Mouse (Mus musculus): ENCODE results near the gene Il1rl2.
A peak's percentile ranks its signal among the peaks of the same experiment; 100 is the strongest.
"Not testable (repeated sequence)": the region's sequence is repeated elsewhere in the genome, so short reads cannot be mapped to it uniquely, and the experiment has no call there.

Gene Il1rl2

DNA sequence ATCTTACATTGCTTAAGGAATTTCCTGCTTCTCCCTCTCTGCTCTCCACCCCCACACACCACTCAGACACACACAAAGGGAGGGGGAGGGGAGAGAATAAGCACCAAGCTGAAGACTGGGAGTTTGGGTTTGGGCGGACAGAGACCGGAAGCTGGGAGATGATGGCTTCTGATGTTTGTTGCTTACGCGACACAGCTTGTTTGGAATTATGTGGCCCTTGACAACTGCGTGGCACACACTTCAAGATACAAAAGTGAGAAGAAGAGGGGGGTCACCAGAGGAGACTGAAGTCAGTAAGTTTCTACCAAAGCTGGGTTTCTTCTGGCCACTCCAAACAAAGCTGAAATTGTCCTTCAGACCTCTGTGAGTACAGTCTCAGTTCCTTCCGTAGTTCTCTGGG lies at the start of gene Il1rl2:
Gene Il1rl2 (plus strand): TSS at position 154 of the 400 bp plus-strand sequence.
- no peak for DNase-seq (ENCODE audit: low read depth)

DNA sequence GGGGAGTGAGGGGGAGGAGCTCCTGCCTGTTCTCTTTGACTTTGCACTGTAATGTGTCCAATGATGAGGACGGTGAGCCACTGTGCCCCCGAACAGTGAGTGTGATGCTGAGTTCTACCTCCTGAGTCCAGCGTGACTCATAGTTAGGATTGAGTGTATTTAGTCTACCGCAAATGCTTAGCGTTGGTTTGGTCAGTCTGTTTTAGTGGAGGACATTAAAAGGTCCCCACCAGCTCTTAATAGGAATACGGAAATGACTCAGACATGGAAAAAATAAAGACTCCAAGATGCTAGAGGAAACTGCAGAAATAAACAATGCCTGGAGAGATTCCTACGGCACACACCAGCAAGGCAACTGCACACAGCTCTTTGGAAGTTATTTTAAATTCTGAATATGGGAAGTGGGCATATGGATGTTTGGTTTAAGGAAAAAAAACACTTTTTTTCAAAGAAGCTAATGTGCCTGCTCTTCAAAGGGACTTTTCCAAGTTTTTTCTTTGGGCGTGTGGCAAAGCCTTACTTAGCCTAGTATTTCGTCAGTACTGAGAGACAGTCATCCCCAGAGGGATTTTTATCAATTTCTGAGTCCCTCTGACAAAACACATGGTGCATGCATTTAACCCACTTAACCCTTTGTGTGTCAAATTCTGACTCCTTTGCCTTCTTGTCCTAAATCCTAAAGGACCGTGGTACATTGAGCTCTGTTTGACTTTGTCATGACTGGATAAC lies 49.0 kb upstream of the Il1rl2 start:
- no peak for DNase-seq (ENCODE audit: low read depth)

DNA sequence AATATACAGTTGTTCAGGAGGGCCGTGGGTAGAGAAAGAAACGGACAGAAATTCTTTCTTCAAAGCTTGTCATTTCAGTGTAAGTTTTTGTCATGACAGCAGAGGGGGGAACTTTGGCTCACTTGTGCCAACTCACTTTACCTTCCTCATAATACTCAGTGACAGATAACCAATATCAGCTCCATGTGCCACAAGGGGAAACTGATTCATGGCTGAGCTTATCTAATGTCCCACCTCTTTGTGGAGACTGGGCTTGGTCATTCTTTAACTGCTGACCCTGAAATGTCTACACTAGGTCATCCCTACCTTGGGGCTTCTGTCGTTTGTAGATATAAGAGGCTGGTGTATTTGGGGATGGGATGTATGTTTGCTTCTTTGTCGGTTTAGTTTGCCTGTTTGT lies 46.5 kb upstream of the Il1rl2 start:
- no peak for DNase-seq (ENCODE audit: low read depth)

DNA sequence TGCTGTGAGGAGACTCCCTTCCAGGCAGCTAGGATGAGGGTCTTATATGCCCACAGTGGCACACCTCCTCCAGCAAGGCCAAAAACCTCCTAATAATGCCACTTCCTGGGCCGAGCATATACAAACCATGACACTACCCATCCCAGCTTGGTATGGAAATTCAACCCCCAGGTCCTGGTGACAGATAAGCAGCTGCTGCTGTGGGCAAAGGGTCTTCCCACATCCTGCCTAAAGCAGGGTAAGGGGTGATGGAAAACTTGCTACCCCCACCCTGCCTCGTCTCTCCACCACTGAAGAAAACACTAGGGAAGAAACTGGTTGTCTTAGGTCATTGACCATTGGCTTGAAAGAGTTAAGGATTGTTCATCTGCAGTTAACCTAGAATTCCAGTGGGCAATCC lies 45.7 kb upstream of the Il1rl2 start:
- DNase-seq (ENCODE audit: low read depth), result no peak

DNA sequence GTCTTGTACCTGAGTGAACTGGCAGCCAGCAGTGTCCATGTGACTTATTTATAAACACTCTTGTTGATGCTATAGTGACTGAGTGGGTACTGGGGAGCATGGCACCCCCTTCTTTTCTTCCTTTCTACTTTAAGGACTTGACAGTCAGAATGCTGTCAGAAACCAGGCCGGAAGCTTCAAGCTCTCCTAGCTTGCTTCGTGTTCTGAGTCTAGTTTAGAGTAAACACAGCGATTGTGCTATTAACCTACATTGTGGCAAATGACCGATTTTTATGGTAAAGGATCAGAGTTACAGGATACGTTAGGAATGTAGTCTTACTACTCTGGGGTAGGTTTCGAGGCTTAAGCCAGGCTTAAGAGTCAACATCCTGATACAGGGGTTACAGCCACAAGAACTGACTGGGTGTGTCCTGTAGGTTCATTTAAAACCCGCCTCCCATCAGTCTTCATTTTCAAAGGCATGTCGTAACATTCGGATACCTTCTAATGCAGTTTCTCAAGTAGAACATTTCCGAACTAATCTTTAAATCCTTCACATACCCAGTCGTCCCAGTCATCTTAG lies 45.1 kb upstream of the Il1rl2 start:
- no peak for DNase-seq (ENCODE audit: low read depth)

DNA sequence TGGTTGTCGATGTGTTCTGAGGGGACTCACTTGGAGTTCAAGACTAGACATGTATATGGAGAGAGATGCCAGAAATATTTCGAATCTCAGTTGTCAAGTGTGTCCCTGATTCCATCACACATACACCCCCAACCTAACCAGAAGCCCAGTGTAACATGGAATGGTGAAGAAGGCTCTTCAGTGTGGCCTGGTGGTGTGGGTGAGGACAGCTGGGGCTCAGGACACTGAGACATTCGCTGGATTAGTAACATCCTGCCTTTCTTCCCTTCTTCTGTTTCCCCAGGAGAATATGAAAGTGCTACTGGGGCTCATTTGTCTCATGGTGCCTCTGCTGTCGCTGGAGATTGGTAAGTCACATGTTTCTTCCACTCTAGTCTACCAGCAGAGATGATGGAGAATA lies 42.5 kb upstream of the Il1rl2 start:
- DNase-seq (ENCODE audit: low read depth), result no peak

DNA sequence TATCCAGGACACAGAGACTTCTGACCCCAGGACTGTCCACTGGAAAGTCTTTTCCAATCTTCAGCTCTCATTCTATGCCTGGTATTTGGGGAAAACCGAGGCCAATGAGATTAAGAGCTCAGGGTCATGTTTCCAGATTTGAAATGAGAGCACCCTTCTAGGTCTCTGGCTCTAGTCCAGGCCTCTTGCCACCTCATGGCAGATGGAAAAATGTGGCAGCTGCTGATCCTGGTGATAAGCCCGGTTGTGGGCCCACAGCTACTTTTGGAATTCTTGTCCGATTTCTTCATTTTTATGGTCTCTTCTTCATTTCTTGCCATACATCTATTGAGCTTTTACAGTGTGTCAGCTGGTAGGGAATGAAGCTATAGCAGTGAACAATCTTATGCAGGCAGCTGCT lies 42.0 kb upstream of the Il1rl2 start:
- DNase-seq (ENCODE audit: low read depth), result no peak

DNA sequence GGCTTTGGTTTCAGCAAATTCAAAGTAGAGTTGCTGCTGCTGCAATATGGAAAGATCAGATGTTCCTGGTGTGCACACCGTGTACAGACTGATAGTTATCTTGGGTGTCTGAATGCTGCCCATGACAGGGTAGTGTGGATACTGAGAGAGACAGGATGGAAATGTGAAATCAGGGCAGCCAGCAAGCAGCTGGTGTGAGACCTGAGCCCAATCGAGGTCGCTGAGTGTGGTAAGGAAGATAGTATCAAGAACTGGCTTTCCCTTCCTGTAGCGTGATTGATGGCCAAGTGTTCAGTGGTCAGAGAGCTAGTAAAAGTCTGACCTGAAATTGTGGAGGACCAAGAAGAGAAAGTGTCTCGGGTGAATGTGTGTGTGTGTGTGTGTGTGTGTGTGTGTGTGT lies 40.4 kb upstream of the Il1rl2 start:
- DNase-seq (ENCODE audit: low read depth), result peak; percentile 55

DNA sequence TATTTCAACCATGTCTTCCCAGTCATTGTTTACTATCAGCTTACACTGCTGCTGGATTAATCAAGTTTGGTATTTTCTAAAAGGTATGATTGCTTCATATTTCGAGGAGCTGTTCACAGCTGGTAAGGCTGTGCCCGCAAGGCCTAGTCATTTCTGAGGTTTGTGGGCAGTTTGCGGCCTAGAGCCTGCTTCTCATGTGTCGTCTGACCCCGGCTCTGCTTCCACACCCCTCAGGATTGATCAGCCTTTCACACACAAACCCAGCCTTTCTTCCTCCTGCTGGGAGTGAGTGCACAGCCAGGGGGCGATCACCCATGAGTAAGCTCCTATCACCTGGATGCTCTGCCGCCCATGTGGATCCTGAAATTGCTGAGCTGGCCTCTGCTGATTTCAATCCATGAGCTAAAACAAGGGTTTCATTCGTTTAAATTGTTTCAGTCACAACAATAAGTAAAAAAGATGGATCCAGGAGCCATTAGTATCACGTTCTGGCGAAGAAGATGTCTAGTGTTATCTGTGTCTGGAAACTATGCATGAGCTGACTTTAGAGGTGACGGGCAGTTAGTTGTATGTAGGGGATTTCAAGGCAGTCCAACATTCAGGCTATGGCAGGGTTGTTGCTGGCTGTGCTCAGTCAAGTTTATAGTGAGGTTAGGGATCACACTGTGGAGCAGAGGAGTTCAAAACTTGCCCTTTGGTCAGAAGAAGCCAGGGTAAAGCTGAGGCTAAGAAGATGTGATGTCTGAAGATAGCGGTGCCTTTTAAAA lies 33.7 kb upstream of the Il1rl2 start:
- peak; percentile 54 for DNase-seq (ENCODE audit: low read depth)

DNA sequence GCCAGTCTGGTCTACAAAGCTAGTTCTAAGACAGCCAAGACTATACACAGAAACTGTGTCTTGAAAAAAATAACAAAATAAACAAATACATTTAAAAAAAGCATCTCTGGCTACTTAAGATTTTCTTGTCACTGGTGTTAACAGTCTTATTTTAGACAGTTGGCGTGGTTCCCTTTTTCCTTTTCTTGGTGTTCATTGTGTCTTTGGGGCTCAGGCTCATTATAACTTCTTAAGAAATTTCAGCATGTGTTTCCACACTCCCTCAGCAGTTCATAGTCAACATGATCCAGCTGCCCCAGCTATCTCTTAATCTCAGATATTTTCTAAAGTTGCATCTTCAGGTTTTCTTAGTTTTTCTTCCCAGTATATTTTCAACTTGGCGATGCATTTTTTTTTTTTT lies 32.2 kb upstream of the Il1rl2 start:
- DNase-seq (ENCODE audit: low read depth), result no peak

DNA sequence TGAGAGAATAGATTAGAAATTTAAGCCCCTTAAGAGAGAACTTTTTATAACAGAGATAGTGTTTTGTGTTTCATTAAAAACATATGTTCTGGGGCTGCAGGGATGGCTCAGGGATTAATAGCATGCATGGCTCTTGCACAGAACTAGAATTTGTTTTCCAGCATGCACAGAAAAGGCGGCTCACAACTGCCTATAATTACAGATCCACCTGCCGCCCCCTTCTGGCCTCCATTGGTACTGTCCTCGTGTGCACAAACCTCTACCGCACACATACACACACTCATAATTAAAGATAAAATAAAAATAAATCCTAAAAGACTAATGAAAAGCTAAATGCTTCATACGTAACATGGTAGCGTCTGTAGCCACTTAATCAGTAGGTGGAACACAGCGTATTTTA lies 30.5 kb upstream of the Il1rl2 start:
- DNase-seq (ENCODE audit: low read depth), result peak; percentile 36

DNA sequence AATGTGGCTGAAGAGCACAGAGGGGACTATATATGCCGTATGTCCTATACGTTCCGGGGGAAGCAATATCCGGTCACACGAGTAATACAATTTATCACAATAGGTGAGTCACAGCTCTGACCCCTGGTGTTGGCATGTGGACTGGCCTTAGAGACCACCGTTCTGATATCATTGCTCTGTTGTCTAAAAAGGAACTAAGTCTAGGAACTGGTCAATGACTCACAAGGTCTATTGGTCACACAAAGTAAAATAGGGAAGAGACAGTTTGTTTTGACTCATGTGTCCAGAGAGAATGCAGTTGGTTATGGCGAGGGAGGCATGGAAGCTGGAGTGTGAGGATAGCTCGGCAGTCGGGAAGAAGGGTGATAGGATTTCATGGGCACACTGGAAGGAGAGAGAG lies 29.6 kb upstream of the Il1rl2 start:
- peak; percentile 91 for DNase-seq (ENCODE audit: low read depth)

DNA sequence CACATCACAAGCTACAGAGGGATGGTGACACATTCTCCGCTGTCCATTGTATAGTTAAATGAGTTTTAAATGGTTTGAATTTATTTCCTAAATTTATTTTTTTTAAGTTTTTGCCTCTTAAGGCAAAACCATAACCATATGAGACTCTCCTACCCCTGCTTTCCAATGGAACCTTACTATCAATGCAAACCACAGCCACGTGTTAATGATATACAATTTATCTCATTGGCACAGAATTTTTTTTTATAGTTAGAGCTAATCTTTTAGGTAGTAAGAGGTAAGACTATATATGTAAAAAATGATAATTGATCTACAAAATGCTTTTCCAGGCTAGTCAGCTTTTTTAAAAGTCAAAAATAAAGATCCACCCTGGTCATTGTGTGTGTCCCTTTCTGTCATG lies 26.4 kb upstream of the Il1rl2 start:
- DNase-seq (ENCODE audit: low read depth), result no peak

DNA sequence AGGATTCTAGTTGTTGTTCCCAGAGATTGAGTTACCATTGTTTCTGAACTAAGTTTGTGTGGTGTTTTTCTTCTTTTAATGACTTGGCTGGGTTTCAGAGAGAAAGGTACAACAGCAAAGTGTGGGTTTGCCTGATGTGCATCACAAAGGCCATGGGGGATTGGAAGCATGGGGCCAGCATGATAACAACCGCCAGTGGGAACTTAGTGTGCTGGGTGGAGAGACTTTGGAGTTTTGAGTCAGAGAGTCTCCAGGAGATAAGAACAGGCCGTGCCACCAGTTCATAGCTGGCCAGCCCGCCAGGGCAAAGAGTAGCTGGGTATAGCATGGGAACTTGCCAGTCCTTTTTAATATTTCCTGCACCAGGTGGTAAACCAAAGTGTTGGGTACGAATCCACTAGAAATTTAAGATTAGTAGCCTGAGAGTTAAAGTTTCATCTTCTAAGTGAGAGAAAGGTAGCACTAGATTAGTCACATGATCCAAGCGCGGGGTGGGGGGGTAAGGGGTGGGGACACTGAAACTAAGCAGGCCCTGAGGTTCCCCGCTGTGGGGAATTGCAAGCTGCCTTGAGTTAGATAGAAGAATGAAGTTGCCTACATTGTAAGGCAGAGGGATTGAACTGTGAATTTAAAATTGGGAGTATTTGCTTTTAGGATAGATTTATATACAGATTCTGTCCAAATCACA lies 21.1 kb upstream of the Il1rl2 start:
- DNase-seq (ENCODE audit: low read depth), result no peak

DNA sequence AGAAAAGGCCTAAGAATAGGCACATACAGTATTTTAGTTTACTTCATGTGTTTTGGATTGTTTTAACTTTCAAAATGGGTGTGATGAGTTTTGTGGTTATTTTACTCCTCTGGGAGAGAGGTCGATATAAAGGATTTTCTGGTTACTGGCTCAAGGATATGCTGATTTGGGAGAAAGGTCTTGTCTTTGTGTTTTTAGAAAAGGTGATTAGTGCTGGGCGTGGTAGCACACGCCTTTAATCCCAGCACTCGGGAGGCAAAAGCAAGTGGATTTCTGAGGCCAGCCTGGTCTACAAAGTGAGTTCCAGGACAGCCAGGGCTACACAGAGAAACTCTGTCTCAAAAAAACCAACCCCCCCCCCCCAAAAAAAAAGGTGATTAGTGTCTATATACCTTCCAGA lies 20.1 kb upstream of the Il1rl2 start:
- DNase-seq (ENCODE audit: low read depth), result not testable (repeated sequence)

DNA sequence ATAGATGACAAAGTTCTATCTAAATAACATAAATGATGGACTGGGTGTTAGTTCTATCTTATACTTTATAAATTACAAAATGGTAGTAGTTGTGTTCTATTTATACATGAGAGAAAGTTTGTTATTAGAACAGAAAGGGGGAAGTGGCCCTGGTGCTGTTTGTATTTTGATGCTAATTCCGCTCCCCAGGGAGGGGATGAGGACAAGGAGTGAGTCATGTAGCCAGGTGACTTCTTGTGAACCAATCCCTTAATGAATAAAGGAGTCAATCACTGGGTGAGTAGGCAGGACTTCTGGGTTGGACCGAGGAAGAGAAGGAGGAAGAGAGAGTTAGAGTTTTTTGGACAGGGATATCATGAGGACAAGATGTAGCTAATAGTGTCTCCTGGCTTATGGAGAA lies 18.3 kb upstream of the Il1rl2 start:
- no peak for DNase-seq (ENCODE audit: low read depth)

DNA sequence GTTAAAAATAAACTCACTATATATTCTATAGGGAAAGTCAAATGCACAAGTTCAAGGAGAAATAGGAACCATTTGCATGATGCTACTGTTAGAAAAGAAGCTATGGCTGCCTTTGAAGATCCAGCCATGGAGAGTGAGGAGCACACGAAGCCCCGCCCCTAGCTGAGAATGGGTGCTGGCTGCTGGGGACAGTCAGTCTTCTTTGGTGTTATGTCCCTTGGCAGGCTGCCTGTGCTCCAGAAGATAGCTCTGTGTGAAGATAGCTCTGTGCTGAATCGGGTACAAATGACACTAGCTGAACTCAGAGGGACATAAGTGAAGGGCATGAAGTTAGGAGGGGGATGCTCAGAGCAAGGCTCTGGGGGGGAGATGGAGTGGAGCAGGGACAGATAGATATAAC lies 13.3 kb upstream of the Il1rl2 start:
- no peak for DNase-seq (ENCODE audit: low read depth)

DNA sequence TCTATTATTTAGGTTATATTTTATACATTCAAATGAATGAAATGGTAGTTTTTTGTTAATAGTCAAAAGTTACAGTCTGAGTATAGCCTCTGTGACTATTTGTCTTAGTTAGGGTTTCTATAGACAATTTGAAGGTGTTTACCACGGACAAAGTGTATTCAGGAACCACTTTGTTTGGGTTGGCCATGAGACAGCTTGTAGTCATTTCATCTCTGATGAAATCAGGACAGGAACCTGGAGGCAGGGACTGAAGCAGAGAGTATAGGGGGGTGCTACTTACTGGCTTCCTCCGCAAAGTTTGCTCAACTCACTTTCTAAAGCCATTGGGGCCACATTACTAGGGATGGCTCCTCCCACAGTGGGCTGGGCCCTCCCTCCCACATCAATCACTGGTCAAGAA lies 12.8 kb upstream of the Il1rl2 start:
- peak; percentile 6 for DNase-seq (ENCODE audit: low read depth)

DNA sequence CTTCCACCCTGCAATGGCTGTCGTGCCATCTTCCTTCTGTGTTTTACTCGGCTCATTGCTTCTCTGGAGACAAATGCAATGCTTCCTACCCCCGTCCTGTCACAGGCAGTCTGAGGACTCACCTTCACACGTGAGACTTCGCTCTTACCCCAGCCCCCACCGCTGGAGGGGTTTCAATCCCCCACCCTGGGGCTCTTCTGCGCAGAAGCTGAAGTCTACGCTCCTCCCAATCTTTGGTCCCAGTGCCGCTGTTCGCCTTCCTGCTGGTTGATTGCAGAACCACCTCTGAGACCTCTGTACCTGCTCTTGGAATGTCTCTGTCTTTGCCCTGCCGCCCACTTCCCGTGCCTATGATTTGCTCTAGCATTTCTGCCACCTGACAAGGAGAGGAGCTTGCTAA lies 10.4 kb upstream of the Il1rl2 start:
- DNase-seq (ENCODE audit: low read depth), result no peak

DNA sequence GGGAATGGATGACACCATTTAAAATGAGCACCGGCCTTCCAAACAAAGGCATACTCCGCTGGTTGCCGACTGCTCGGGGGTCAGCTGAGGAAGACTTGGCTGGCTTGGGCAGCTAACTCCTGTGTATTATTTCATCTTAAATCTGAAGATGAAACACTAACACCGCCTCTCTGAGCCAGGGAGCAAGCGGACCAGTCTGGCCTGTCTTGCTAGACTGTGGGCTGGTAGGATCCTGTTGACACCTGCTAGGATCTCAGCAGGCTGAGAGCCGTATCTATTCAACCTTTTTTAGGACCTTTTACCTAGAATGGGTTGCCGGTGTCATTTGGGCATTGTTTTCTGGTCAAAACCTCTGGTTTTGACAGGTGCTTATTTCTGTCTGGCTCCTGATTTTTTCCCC lies 6.8 kb upstream of the Il1rl2 start:
- DNase-seq (ENCODE audit: low read depth), result no peak

DNA sequence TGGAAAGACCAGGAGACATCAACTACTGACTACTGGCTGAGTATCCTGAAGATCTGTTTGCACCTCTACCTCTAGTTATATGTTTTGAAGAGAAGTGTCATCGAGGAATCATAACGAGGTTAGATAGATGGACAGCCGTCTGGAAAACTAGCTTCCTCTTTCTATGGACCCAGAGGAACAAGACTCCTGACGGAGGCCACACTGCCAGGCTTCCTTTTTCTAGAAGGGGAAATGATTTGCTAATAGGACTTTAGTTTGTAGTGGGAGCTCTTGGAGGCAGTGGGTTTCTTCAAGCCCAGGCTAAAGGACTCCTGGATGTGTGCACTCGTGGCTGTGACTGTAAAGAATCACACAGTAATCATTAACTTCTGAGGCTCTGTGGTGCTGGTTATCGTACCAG lies 2.6 kb upstream of the Il1rl2 start:
- peak; percentile 6 for DNase-seq (ENCODE audit: low read depth)

DNA sequence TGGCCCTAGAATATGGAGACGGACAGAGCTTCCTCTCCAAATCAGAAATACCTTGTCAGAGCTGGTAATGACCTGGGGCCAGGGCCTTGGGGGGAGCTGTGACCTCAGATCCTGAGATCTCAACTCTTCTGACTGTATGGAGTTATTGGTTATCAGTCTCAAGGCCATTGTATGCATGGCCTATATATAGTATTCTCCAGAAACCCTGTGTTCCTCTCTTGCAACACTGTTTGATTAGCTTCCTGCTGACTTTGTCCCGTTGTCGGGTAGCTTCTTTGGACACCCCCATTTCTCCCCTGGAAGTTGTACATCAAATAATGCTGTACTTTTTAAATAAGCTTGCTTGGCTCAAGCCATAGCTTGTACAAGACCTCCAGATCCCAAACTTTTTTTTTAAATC lies 1.9 kb upstream of the Il1rl2 start:
- DNase-seq (ENCODE audit: low read depth), result no peak
